7 mouse cellular contexts compared by ENCODE assay signal in the genomic region with DNA sequence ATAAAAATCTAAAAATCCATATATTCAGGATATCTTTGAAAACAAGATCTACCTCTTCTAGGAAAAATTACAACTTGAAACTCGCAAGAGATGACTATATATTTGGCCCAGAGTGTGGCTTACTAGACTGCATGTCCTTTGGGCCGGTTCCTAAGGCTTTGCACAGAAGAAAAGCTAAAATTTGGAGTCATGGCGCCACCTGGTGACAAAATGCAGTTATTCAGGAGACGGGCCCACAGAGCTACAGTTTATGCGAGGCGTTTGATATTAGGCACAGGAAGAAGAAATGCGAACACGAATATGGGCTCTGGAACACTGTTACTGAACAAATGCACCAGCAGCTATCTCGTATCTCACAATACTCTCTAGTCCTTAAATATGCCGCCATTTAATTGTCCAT. TPM values are rescaled to one million over a fixed set of nuclear protein-coding genes. Genes with fewer than 3 reads are reported as not detected.
DNase-seq lines count a peak whose midpoint lies in the region; ATAC-seq and TF ChIP-seq lines count a peak whose summit lies in the region.

No protein-coding gene starts in this region.

- peak; percentile 85 for TF ChIP-seq CTCF in left cerebral cortex, adult 2 months (IDR thresholded peaks at IDR 0.05)

- ATAC-seq in embryonic facial prominence, embryonic 14.5 days (ENCODE audit: low read depth), result peak; percentile 23; the same call in 1 of the 2 replicates
- ATAC-seq in hindbrain, embryonic 14.5 days (ENCODE audit: low FRiP score), result no peak

- H3K27me3 ChIP-seq in embryonic facial prominence, embryonic 14.5 days (replicated peaks; ENCODE audit: control insufficient read depth, insufficient read depth, low read length), result no peaks in the 10 kb centered on the region
- H3K27me3 ChIP-seq in hindbrain, embryonic 14.5 days (ENCODE audit: control insufficient read depth, insufficient read depth, low read length), result no peaks in the 10 kb centered on the region

- no peaks in the 10 kb centered on the region for H3K9me3 ChIP-seq in embryonic facial prominence, embryonic 14.5 days (ENCODE audit: control insufficient read depth, low read length)
- no peaks in the 10 kb centered on the region for H3K9me3 ChIP-seq in hindbrain, embryonic 14.5 days (ENCODE audit: control insufficient read depth, low read length)

- WGBS in embryonic facial prominence, embryonic 14.5 days, result 8% methylated on average over 10 of the region's 10 CpGs
- WGBS in hindbrain, embryonic 14.5 days, result 12% methylated on average over 10 of the region's 10 CpGs

- no peak overlapping the region for H3K4me2 ChIP-seq in embryonic facial prominence, embryonic 14.5 days (ENCODE audit: low read depth, low read length)
- no peak overlapping the region for H3K4me2 ChIP-seq in hindbrain, embryonic 14.5 days (replicated peaks)

- intact Hi-C loops in left cerebral cortex, adult 2 months (cut with DNase I), result loop anchor here (1.0 to 5.0 kb wide), 4 partner anchors 56 to 391 kb away; no protein-coding TSS in a partner anchor

- no peak overlapping the region for H3K4me3 ChIP-seq in embryonic facial prominence, embryonic 14.5 days (ENCODE audit: low read depth, low read length)
- H3K4me3 ChIP-seq in hindbrain, embryonic 14.5 days (replicated peaks; ENCODE audit: low read length), result no peak overlapping the region
- no peak overlapping the region for H3K4me3 ChIP-seq in left cerebral cortex, adult 2 months

- peaks cover 8% of the 10 kb centered on the region for H3K4me1 ChIP-seq in embryonic facial prominence, embryonic 14.5 days (ENCODE audit: control insufficient read depth, insufficient read depth, low read length)
- H3K4me1 ChIP-seq in hindbrain, embryonic 14.5 days (replicated peaks; ENCODE audit: control insufficient read depth, insufficient read depth, low read length), result peaks cover 19% of the 10 kb centered on the region

- H3K27ac ChIP-seq in embryonic facial prominence, embryonic 14.5 days (replicated peaks; ENCODE audit: low read depth, low read length), result no peak overlapping the region
- H3K27ac ChIP-seq in hindbrain, embryonic 14.5 days, result no peak overlapping the region
- no peak overlapping the region for H3K27ac ChIP-seq in left cerebral cortex, adult 2 months

- no peak overlapping the region for H3K9ac ChIP-seq in embryonic facial prominence, embryonic 14.5 days (ENCODE audit: low read depth, low read length)
- H3K9ac ChIP-seq in hindbrain, embryonic 14.5 days, result no peak overlapping the region

- H3K36me3 ChIP-seq in embryonic facial prominence, embryonic 14.5 days (ENCODE audit: control insufficient read depth, insufficient read depth, low read length), result no peaks in the 10 kb centered on the region
- no peaks in the 10 kb centered on the region for H3K36me3 ChIP-seq in hindbrain, embryonic 14.5 days (replicated peaks; ENCODE audit: control insufficient read depth, insufficient read depth)

- peak; percentile 73 for DNase-seq in MEL-GATA-1-ER (ENCODE audit: extremely low read depth, low read depth)
- DNase-seq in adrenal gland, postnatal 4 days (ENCODE audit: low spot score in 2 of 2), result peak; percentile 39 to 54
- peak; percentile 87 for DNase-seq in embryonic facial prominence, embryonic 14.5 days (ENCODE audit: low spot score)
- peak; percentile 94 for DNase-seq in hindbrain, embryonic 14.5 days (ENCODE audit: low spot score)
- peak; percentile 81 to 85 for DNase-seq in left cerebral cortex, adult 2 months (ENCODE audit: extremely low spot score in 1 of 2, low spot score in 2 of 2)
- DNase-seq in monocyte, adult 2 months (ENCODE audit: low read depth in 1 of 2, low spot score in 2 of 2), result peak; percentile 30 to 63
- peak; percentile 55 to 58 for DNase-seq in spleen, postnatal 36 days (ENCODE audit: low spot score in 2 of 2)

RNA-seq across cellular contexts. Expression of a gene that starts 10.8 kb away (rescaled TPM):
- 1 to 10 TPM in 1 of 2 experiments, not detected in 1; 3.0 TPM for total RNA-seq in adrenal gland, postnatal 4 days (2021)
- polyA plus RNA-seq in embryonic facial prominence, embryonic 14.5 days (2014; fragmentation: Nextera tagmentation; extraction: Ambion mirVana), result not detected in 2 replicates
- 0.05 TPM in 2 replicates for polyA plus RNA-seq in hindbrain, embryonic 14.5 days (2014; fragmentation: Nextera tagmentation; extraction: Ambion mirVana)
- total RNA-seq in left cerebral cortex, adult 2 months (2021), result not detected

RNA-seq across cellular contexts. Expression of a gene that starts 11.5 kb away (rescaled TPM):
- total RNA-seq in adrenal gland, postnatal 4 days (2021), result 10 to 100 TPM; 20.9 to 24.6 TPM
- polyA plus RNA-seq in embryonic facial prominence, embryonic 14.5 days (2014; fragmentation: Nextera tagmentation; extraction: Ambion mirVana), result 82.4 and 87.6 TPM in 2 replicates
- polyA plus RNA-seq in hindbrain, embryonic 14.5 days (2014; fragmentation: Nextera tagmentation; extraction: Ambion mirVana), result 148 and 156 TPM in 2 replicates
- 10 to 100 TPM; 30.5 to 31.7 TPM for total RNA-seq in left cerebral cortex, adult 2 months (2021)
